9 mouse cellular contexts compared by ENCODE assay signal in the genomic region with DNA sequence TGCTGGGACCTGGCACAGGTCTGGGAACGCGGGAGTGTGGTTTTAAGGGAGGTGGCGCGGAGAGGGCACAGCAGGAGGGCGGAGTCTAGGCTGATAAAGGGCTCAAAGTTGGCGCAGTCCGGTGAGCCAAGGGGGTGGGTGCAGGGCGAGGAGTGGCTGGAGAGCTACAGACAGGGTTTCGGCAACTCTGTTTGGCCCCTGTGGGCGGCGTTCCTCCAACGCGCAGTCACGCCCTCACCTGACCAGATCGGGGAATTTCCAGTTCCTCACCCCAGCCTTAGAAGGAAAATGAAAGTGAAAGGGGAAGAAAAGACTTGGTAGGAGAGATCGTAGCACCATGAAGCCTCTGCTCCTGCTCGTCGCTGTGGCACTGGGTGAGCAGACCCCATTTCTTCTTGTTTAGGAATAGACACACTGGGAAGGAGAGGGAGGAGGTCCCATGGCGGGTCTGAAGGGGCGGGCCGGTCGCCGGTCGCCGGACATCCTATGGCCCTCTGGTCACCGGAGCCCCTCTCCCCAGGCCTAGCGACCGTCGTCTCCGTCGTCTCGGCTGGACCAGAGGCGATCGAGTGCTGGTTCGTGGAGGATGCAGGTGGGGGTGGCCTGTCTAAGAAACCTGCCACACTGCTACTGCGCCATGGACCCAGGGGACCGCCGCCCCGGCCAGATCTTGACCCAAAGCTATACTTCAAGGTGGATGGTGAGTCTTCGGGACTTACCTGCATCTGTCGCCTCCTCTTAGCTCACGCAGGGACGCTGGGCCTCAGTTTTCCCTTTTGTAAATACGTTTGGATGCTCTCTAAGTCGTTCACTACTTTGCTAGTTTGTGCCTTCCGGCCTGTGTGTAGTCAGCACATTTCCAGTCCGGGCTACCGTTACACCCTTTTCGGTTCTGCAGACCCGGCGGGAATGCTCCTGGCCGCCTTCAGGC. TPM values are rescaled to one million over a fixed set of nuclear protein-coding genes. Genes with fewer than 3 reads are reported as not detected.
DNase-seq lines count a peak whose midpoint lies in the region; ATAC-seq and TF ChIP-seq lines count a peak whose summit lies in the region.
"Had no signal": no experiment of that assay in that cellular context is flagged by ENCODE, and none has a peak within 500 bp of the region (broad histone marks: within the 10 kb centered on the region; RNA-seq: fewer than 3 reads in every experiment).

No protein-coding gene starts in this region.

- H3K9ac ChIP-seq in embryonic facial prominence, embryonic 13.5 days: peak overlapping the region; percentile 78
- peak overlapping the region; percentile 86 for H3K9ac ChIP-seq in heart, embryonic 12.5 days
- peak overlapping the region; percentile 72 for H3K9ac ChIP-seq in kidney, embryonic 14.5 days (ENCODE audit: low read depth, low read length)
- H3K9ac ChIP-seq in lung, embryonic 14.5 days: peak overlapping the region; percentile 71
- peak overlapping the region; percentile 73 for H3K9ac ChIP-seq in neural tube, embryonic 13.5 days

- peak; percentile 69 to 77 for DNase-seq in CD8-positive naive resting alpha-beta T cell, adult 2 months (ENCODE audit: low read depth in 2 of 2, low spot score in 2 of 2)
- DNase-seq in adrenal gland, postnatal 10 days: peak; percentile 91
- DNase-seq in lung, embryonic 14.5 days: peak; percentile 77
- peak; percentile 74 for DNase-seq in thymus, adult 2 months

- peak overlapping the region; percentile 68 for H3K4me3 ChIP-seq in embryonic facial prominence, embryonic 13.5 days
- H3K4me3 ChIP-seq in heart, embryonic 12.5 days: peak overlapping the region; percentile 75
- H3K4me3 ChIP-seq in kidney, embryonic 14.5 days (ENCODE audit: low read length): peak overlapping the region; percentile 62
- H3K4me3 ChIP-seq in lung, embryonic 14.5 days (ENCODE audit: low read depth, low read length): peak overlapping the region; percentile 68
- H3K4me3 ChIP-seq in neural tube, embryonic 13.5 days: peak overlapping the region; percentile 46
- peak overlapping the region; percentile 92 for H3K4me3 ChIP-seq in thymus, adult 2 months (ENCODE audit: control insufficient read depth, insufficient read depth, low read length)

- peaks cover 19% of the 10 kb centered on the region for H3K36me3 ChIP-seq in embryonic facial prominence, embryonic 13.5 days
- peaks cover 23% of the 10 kb centered on the region for H3K36me3 ChIP-seq in heart, embryonic 12.5 days
- H3K36me3 ChIP-seq in kidney, embryonic 14.5 days (ENCODE audit: control insufficient read depth, insufficient read depth, low read length): peaks cover 5% of the 10 kb centered on the region; the same call in 1 of the 2 replicates
- H3K36me3 ChIP-seq in lung, embryonic 14.5 days (ENCODE audit: insufficient read depth): peaks cover 23% of the 10 kb centered on the region; the same call in 1 of the 2 replicates
- H3K36me3 ChIP-seq in neural tube, embryonic 13.5 days: peaks cover 21% of the 10 kb centered on the region
- no peaks in the 10 kb centered on the region; the same call in 1 of the 2 replicates for H3K36me3 ChIP-seq in thymus, adult 2 months (ENCODE audit: control insufficient read depth, insufficient read depth, low read length)

- under 1% methylated on average over 52 of the region's 52 CpGs for WGBS in embryonic facial prominence, embryonic 13.5 days
- WGBS in heart, embryonic 12.5 days: under 1% methylated on average over 52 of the region's 52 CpGs
- under 1% methylated on average over 46 of the region's 52 CpGs for WGBS in kidney, embryonic 14.5 days
- WGBS in lung, embryonic 14.5 days: under 1% methylated on average over 52 of the region's 52 CpGs
- WGBS in neural tube, embryonic 13.5 days: under 1% methylated on average over 52 of the region's 52 CpGs
- under 1% methylated on average over 52 of the region's 52 CpGs for WGBS in thymus, adult 2 months

- no peaks in the 10 kb centered on the region for H3K9me3 ChIP-seq in embryonic facial prominence, embryonic 13.5 days
- no peaks in the 10 kb centered on the region for H3K9me3 ChIP-seq in heart, embryonic 12.5 days (replicated peaks)
- no peaks in the 10 kb centered on the region for H3K9me3 ChIP-seq in kidney, embryonic 14.5 days (ENCODE audit: control insufficient read depth, low read length)
- no peaks in the 10 kb centered on the region for H3K9me3 ChIP-seq in lung, embryonic 14.5 days (ENCODE audit: low read depth, low read length)
- H3K9me3 ChIP-seq in neural tube, embryonic 13.5 days: no peaks in the 10 kb centered on the region

- peak overlapping the region; percentile 99 for H3K4me2 ChIP-seq in embryonic facial prominence, embryonic 13.5 days
- H3K4me2 ChIP-seq in heart, embryonic 12.5 days: peak overlapping the region; percentile 94
- peak overlapping the region; percentile 98 for H3K4me2 ChIP-seq in kidney, embryonic 14.5 days (replicated peaks; ENCODE audit: low read depth, low read length)
- H3K4me2 ChIP-seq in lung, embryonic 14.5 days: peak overlapping the region; percentile 100
- H3K4me2 ChIP-seq in neural tube, embryonic 13.5 days: peak overlapping the region; percentile 76

- TF ChIP-seq POLR2A in thymus, adult 2 months (IDR thresholded peaks at IDR 0.05; ENCODE audit: control insufficient read depth, extremely low read depth, insufficient read depth, low read length, poor library complexity): no peak

- H3K27me3 ChIP-seq in embryonic facial prominence, embryonic 13.5 days: no peaks in the 10 kb centered on the region
- no peaks in the 10 kb centered on the region for H3K27me3 ChIP-seq in heart, embryonic 12.5 days (replicated peaks)
- no peaks in the 10 kb centered on the region for H3K27me3 ChIP-seq in kidney, embryonic 14.5 days (ENCODE audit: control insufficient read depth, insufficient read depth, low read length)
- no peaks in the 10 kb centered on the region for H3K27me3 ChIP-seq in lung, embryonic 14.5 days (ENCODE audit: insufficient read depth, low read length)
- no peaks in the 10 kb centered on the region for H3K27me3 ChIP-seq in neural tube, embryonic 13.5 days
- no peaks in the 10 kb centered on the region for H3K27me3 ChIP-seq in thymus, adult 2 months (ENCODE audit: control insufficient read depth, insufficient read depth, low read length)

- ATAC-seq in embryonic facial prominence, embryonic 13.5 days (ENCODE audit: insufficient number of reproducible peaks, insufficient read depth, low FRiP score, low TSS enrichment, low read depth): no peak
- peak; percentile 65 for ATAC-seq in heart, embryonic 12.5 days (ENCODE audit: insufficient number of reproducible peaks, low FRiP score)
- ATAC-seq in kidney, embryonic 14.5 days (ENCODE audit: low FRiP score, low TSS enrichment): 0 out of 2 replicates have a peak, but pooled peaks have one; percentile 1
- peak; percentile 11; the same call in 1 of the 2 replicates for ATAC-seq in lung, embryonic 14.5 days (ENCODE audit: insufficient read depth)
- ATAC-seq in neural tube, embryonic 13.5 days (ENCODE audit: low read depth): no peak

- peak overlapping the region; percentile 69 for H3K27ac ChIP-seq in embryonic facial prominence, embryonic 13.5 days
- peak overlapping the region; percentile 44 for H3K27ac ChIP-seq in heart, embryonic 12.5 days (ENCODE audit: poor library complexity, severe bottlenecking)
- H3K27ac ChIP-seq in kidney, embryonic 14.5 days (ENCODE audit: low read depth, low read length): peak overlapping the region; percentile 33
- peak overlapping the region; percentile 84 for H3K27ac ChIP-seq in lung, embryonic 14.5 days (ENCODE audit: low read depth)
- peak overlapping the region; percentile 66 for H3K27ac ChIP-seq in neural tube, embryonic 13.5 days (replicated peaks)
- H3K27ac ChIP-seq in thymus, adult 2 months (ENCODE audit: control insufficient read depth, insufficient read depth, low read length): peak overlapping the region; percentile 75

- peak; percentile 24; the same call in 1 of the 2 replicates for TF ChIP-seq CTCF in lung, embryonic 14.5 days (IDR thresholded peaks at IDR 0.05; ENCODE audit: low read depth)
- TF ChIP-seq CTCF in thymus, adult 2 months (IDR thresholded peaks at IDR 0.05; ENCODE audit: borderline replicate concordance, control insufficient read depth, extremely low read depth, insufficient read depth, low read length, poor library complexity): no peak

- H3K4me1 ChIP-seq in embryonic facial prominence, embryonic 13.5 days: peaks cover 48% of the 10 kb centered on the region
- peaks cover 41% of the 10 kb centered on the region for H3K4me1 ChIP-seq in heart, embryonic 12.5 days (replicated peaks)
- peaks cover 12% of the 10 kb centered on the region; the same call in 1 of the 2 replicates for H3K4me1 ChIP-seq in kidney, embryonic 14.5 days (ENCODE audit: control insufficient read depth, insufficient read depth, low read length)
- peaks cover 5% of the 10 kb centered on the region; the same call in 1 of the 2 replicates for H3K4me1 ChIP-seq in lung, embryonic 14.5 days (ENCODE audit: insufficient read depth)
- H3K4me1 ChIP-seq in neural tube, embryonic 13.5 days (replicated peaks): peaks cover 60% of the 10 kb centered on the region
- peaks cover 18% of the 10 kb centered on the region for H3K4me1 ChIP-seq in thymus, adult 2 months (replicated peaks; ENCODE audit: control insufficient read depth, insufficient read depth, low read length)

RNA-seq across cellular contexts. Expression of a gene that starts 3.9 kb away (rescaled TPM):
- total RNA-seq in adrenal gland, postnatal 10 days (2021): 10 to 100 TPM; 29.2 to 34.3 TPM
- 15.4 and 17.6 TPM in 2 replicates for polyA plus RNA-seq in embryonic facial prominence, embryonic 13.5 days (2015; fragmentation: Nextera tagmentation; extraction: Ambion mirVana)
- 17.0 and 17.7 TPM in 2 replicates for polyA plus RNA-seq in heart, embryonic 12.5 days (2016; fragmentation: Nextera tagmentation; extraction: Ambion mirVana)
- 11.1 TPM in 2 replicates for polyA plus RNA-seq in kidney, embryonic 14.5 days (2014; fragmentation: Nextera tagmentation; extraction: Ambion mirVana)
- 11.1 and 13.2 TPM in 2 replicates for polyA plus RNA-seq in lung, embryonic 14.5 days (2014; fragmentation: Nextera tagmentation; extraction: Ambion mirVana)
- 17.3 and 17.7 TPM in 2 replicates for polyA plus RNA-seq in neural tube, embryonic 13.5 days (2015; fragmentation: Nextera tagmentation; extraction: Ambion mirVana)
- 119 and 120 TPM in 2 replicates for polyA plus RNA-seq in thymus, adult 2 months (2012; rRNA removed)

RNA-seq across cellular contexts. Expression of a gene that starts 3.9 kb away (rescaled TPM):
- 100 to 1,000 TPM; 131 to 150 TPM for total RNA-seq in adrenal gland, postnatal 10 days (2021)
- polyA plus RNA-seq in embryonic facial prominence, embryonic 13.5 days (2015; fragmentation: Nextera tagmentation; extraction: Ambion mirVana): 26.6 and 31.9 TPM in 2 replicates
- polyA plus RNA-seq in heart, embryonic 12.5 days (2016; fragmentation: Nextera tagmentation; extraction: Ambion mirVana): 29.4 and 32.5 TPM in 2 replicates
- 17.4 and 24.6 TPM in 2 replicates for polyA plus RNA-seq in kidney, embryonic 14.5 days (2014; fragmentation: Nextera tagmentation; extraction: Ambion mirVana)
- polyA plus RNA-seq in lung, embryonic 14.5 days (2014; fragmentation: Nextera tagmentation; extraction: Ambion mirVana): 30.1 and 31.4 TPM in 2 replicates
- polyA plus RNA-seq in neural tube, embryonic 13.5 days (2015; fragmentation: Nextera tagmentation; extraction: Ambion mirVana): 30.4 and 31.1 TPM in 2 replicates
- polyA plus RNA-seq in thymus, adult 2 months (2012; rRNA removed): 201 and 248 TPM in 2 replicates

RNA-seq across cellular contexts. Expression of a gene that starts 9.7 kb away (rescaled TPM):
- total RNA-seq in adrenal gland, postnatal 10 days (2021): 10 to 100 TPM; 57.1 to 76.3 TPM
- 61.2 and 63.7 TPM in 2 replicates for polyA plus RNA-seq in embryonic facial prominence, embryonic 13.5 days (2015; fragmentation: Nextera tagmentation; extraction: Ambion mirVana)
- polyA plus RNA-seq in heart, embryonic 12.5 days (2016; fragmentation: Nextera tagmentation; extraction: Ambion mirVana): 46.3 and 48.4 TPM in 2 replicates
- 26.3 and 28.2 TPM in 2 replicates for polyA plus RNA-seq in kidney, embryonic 14.5 days (2014; fragmentation: Nextera tagmentation; extraction: Ambion mirVana)
- polyA plus RNA-seq in lung, embryonic 14.5 days (2014; fragmentation: Nextera tagmentation; extraction: Ambion mirVana): 38.2 and 49.1 TPM in 2 replicates
- 59.5 and 64.7 TPM in 2 replicates for polyA plus RNA-seq in neural tube, embryonic 13.5 days (2015; fragmentation: Nextera tagmentation; extraction: Ambion mirVana)
- polyA plus RNA-seq in thymus, adult 2 months (2012; rRNA removed): 528 and 541 TPM in 2 replicates

RNA-seq across cellular contexts. Expression of a gene that starts 10.4 kb away (rescaled TPM):
- 10 to 100 TPM; 25.4 to 26.3 TPM for total RNA-seq in adrenal gland, postnatal 10 days (2021)
- 57.7 and 58.9 TPM in 2 replicates for polyA plus RNA-seq in embryonic facial prominence, embryonic 13.5 days (2015; fragmentation: Nextera tagmentation; extraction: Ambion mirVana)
- 36.8 and 39.0 TPM in 2 replicates for polyA plus RNA-seq in heart, embryonic 12.5 days (2016; fragmentation: Nextera tagmentation; extraction: Ambion mirVana)
- 31.9 and 50.8 TPM in 2 replicates for polyA plus RNA-seq in kidney, embryonic 14.5 days (2014; fragmentation: Nextera tagmentation; extraction: Ambion mirVana)
- 39.3 and 47.1 TPM in 2 replicates for polyA plus RNA-seq in lung, embryonic 14.5 days (2014; fragmentation: Nextera tagmentation; extraction: Ambion mirVana)
- polyA plus RNA-seq in neural tube, embryonic 13.5 days (2015; fragmentation: Nextera tagmentation; extraction: Ambion mirVana): 51.0 TPM in 2 replicates
- 116 and 129 TPM in 2 replicates for polyA plus RNA-seq in thymus, adult 2 months (2012; rRNA removed)

RNA-seq across cellular contexts. Expression of a gene that starts 14.7 kb away (rescaled TPM):
- not detected for total RNA-seq in adrenal gland, postnatal 10 days (2021)
- 0.27 TPM in 1 of 2 replicates, not detected in the other for polyA plus RNA-seq in embryonic facial prominence, embryonic 13.5 days (2015; fragmentation: Nextera tagmentation; extraction: Ambion mirVana)
- 0.24 and 0.29 TPM in 2 replicates for polyA plus RNA-seq in heart, embryonic 12.5 days (2016; fragmentation: Nextera tagmentation; extraction: Ambion mirVana)
- polyA plus RNA-seq in kidney, embryonic 14.5 days (2014; fragmentation: Nextera tagmentation; extraction: Ambion mirVana): not detected in 2 replicates
- polyA plus RNA-seq in lung, embryonic 14.5 days (2014; fragmentation: Nextera tagmentation; extraction: Ambion mirVana): 0.32 TPM in 1 of 2 replicates, not detected in the other
- 0.43 TPM in 1 of 2 replicates, not detected in the other for polyA plus RNA-seq in neural tube, embryonic 13.5 days (2015; fragmentation: Nextera tagmentation; extraction: Ambion mirVana)
- 0.69 and 1.0 TPM in 2 replicates for polyA plus RNA-seq in thymus, adult 2 months (2012; rRNA removed)
- total RNA-seq: gastrocnemius, postnatal 4 days had no signal

Comparison
In these comparisons a context has a peak if more than half of its experiments do, and no peak if none do; other contexts are left out.
1. ATAC-seq: peak in heart, embryonic 12.5 days (single experiment), kidney, embryonic 14.5 days (single experiment) and lung, embryonic 14.5 days (single experiment); none in embryonic facial prominence, embryonic 13.5 days (single experiment) and neural tube, embryonic 13.5 days (single experiment).
2. H3K27ac ChIP-seq: peak in every context shown above with its lines; median percentile 84 in lung, embryonic 14.5 days; 75 in thymus, adult 2 months; 69 in embryonic facial prominence, embryonic 13.5 days; 66 in neural tube, embryonic 13.5 days; 44 in heart, embryonic 12.5 days; 33 in kidney, embryonic 14.5 days.
3. Peak in every context shown above with its lines, with median percentiles within 50 percentile points of each other: DNase-seq, H3K4me2 ChIP-seq, H3K4me3 ChIP-seq and H3K9ac ChIP-seq.